In the genomic region with DNA sequence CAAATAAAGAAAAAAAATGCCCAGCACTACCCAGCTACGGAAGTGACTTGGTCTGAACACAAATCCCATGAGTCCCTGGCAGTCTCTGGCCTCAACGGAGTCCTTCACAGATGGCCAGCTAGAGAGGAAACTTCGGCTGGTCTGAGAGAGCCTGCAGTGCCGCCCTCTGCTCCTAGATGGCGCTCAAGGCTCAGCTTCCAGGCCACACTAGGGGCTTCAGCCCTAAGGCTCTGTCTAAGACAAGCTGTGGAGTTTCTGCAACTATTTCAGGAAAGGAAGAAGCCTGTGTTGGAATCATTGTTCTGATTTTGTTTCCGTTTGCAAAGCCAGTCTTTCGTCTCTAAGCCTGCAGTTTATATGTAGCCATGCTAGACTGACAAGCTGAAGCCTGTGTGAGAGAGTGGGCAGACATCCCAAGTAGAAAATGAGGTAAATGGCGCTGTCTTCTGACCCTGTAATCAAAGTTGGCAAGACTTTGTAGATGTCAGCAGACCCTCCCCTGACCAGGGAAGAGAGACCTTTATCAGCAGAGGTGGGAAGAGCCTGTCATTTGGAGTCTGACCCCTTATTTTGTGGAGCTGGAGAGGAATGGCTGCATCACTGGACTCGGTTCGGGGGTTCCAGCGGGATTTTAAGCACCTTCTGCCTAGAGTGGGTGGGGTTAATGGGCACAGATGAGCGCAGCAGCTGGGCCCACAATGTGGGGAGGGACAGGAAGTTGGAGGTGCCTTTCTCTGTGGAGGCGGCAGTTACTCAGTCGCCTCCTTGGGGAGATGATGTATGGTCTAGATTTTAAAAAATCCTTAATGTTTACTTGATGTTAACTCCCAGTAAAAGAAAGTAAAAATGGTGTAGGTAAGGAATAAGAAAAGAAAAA, we compare ENCODE assay signal across 8 mouse cellular contexts.
DNase-seq lines count a peak whose midpoint lies in the region; ATAC-seq and TF ChIP-seq lines count a peak whose summit lies in the region.

No protein-coding gene starts in this region.

- no peak for TF ChIP-seq POLR2A in embryonic fibroblast, embryonic 13.5 days (IDR thresholded peaks at IDR 0.05; ENCODE audit: low read depth, low read length)

- no peak overlapping the region for H3K27ac ChIP-seq in embryonic fibroblast, embryonic 13.5 days (ENCODE audit: insufficient read depth, low read length)
- H3K27ac ChIP-seq in heart, embryonic 14.5 days (replicated peaks in 1 of 2; ENCODE audit: control insufficient read depth in 1 of 2, insufficient read depth in 1 of 2, low read depth in 2 of 2, low read length in 2 of 2), result no peak overlapping the region
- H3K27ac ChIP-seq in liver, embryonic 14.5 days, result no peak overlapping the region

- peak; percentile 43; the same call in 1 of the 2 replicates for ATAC-seq in heart, embryonic 14.5 days (ENCODE audit: insufficient number of reproducible peaks, insufficient read depth, low FRiP score, low read depth)
- no peak for ATAC-seq in liver, embryonic 14.5 days (ENCODE audit: insufficient read depth)
- peak; percentile 41; the same call in 1 of the 2 replicates for ATAC-seq in neutrophil, adult 5-6 weeks (ENCODE audit: extremely low read depth, insufficient number of reproducible peaks, low FRiP score, poor library complexity, severe bottlenecking)

- 42% methylated on average over 14 of the region's 14 CpGs for WGBS in heart, embryonic 14.5 days
- WGBS in liver, embryonic 14.5 days (ENCODE audit: insufficient replicate concordance), result 36% methylated on average over 14 of the region's 14 CpGs

- no peaks in the 10 kb centered on the region for H3K36me3 ChIP-seq in heart, embryonic 14.5 days (ENCODE audit: control insufficient read depth, insufficient read depth, low read length)
- H3K36me3 ChIP-seq in liver, embryonic 14.5 days (replicated peaks; ENCODE audit: control insufficient read depth, insufficient read depth, low read depth), result no peaks in the 10 kb centered on the region

- no peaks in the 10 kb centered on the region for H3K27me3 ChIP-seq in heart, embryonic 14.5 days (ENCODE audit: control insufficient read depth, insufficient read depth, low read length)
- H3K27me3 ChIP-seq in liver, embryonic 14.5 days (ENCODE audit: control insufficient read depth, insufficient read depth, low read length), result no peaks in the 10 kb centered on the region

- peak; percentile 47 to 74 for DNase-seq in spleen, adult 18-20 months
- no peak for DNase-seq in spleen, adult 12 weeks (ENCODE audit: low spot score)
- DNase-seq in kidney, postnatal 10 days, result peak; percentile 91
- DNase-seq in liver, embryonic 14.5 days (ENCODE audit: low read depth in 3 of 3, low spot score in 3 of 3), result no peak
- peak; percentile 74 for DNase-seq in testis, postnatal 14 days (ENCODE audit: low spot score)

- no peaks in the 10 kb centered on the region for H3K9me3 ChIP-seq in heart, embryonic 14.5 days (ENCODE audit: control insufficient read depth, low read length)
- H3K9me3 ChIP-seq in liver, embryonic 14.5 days (ENCODE audit: control insufficient read depth, low read length), result no peaks in the 10 kb centered on the region

- H3K4me3 ChIP-seq in embryonic fibroblast, embryonic 13.5 days (ENCODE audit: insufficient read depth, low read length), result no peak overlapping the region
- H3K4me3 ChIP-seq in heart, embryonic 14.5 days (ENCODE audit: control insufficient read depth in 1 of 2, insufficient read depth in 1 of 2, low read depth in 1 of 2, low read length in 2 of 2), result no peak overlapping the region
- no peak overlapping the region for H3K4me3 ChIP-seq in liver, embryonic 14.5 days (ENCODE audit: insufficient read depth in 1 of 2, low read depth in 2 of 2, low read length in 2 of 2)

- H3K4me2 ChIP-seq in heart, embryonic 14.5 days (ENCODE audit: low read length), result no peak overlapping the region
- no peak overlapping the region for H3K4me2 ChIP-seq in liver, embryonic 14.5 days (ENCODE audit: low read depth)

- TF ChIP-seq EP300 in liver, embryonic 14.5 days (IDR thresholded peaks at IDR 0.05; ENCODE audit: low read depth), result no peak

- TF ChIP-seq CTCF in embryonic fibroblast, embryonic 13.5 days (IDR thresholded peaks at IDR 0.05; ENCODE audit: borderline replicate concordance, insufficient read depth, low read length), result peak; percentile 80
- peak; percentile 77 for TF ChIP-seq CTCF in liver, embryonic 14.5 days (IDR thresholded peaks at IDR 0.05; ENCODE audit: low read depth)

- H3K4me1 ChIP-seq in embryonic fibroblast, embryonic 13.5 days (ENCODE audit: control insufficient read depth, insufficient read depth, low read length), result no peaks in the 10 kb centered on the region
- H3K4me1 ChIP-seq in heart, embryonic 14.5 days (ENCODE audit: control insufficient read depth in 2 of 2, insufficient read depth in 2 of 2, low read length in 2 of 2), result no peaks in the 10 kb centered on the region
- H3K4me1 ChIP-seq in liver, embryonic 14.5 days (replicated peaks; ENCODE audit: control insufficient read depth in 2 of 2, insufficient read depth in 2 of 2, low read length in 1 of 2), result no peaks in the 10 kb centered on the region

- H3K9ac ChIP-seq in heart, embryonic 14.5 days (ENCODE audit: low read length), result no peak overlapping the region
- H3K9ac ChIP-seq in liver, embryonic 14.5 days (replicated peaks), result no peak overlapping the region

Comparison
In these comparisons a context has a peak if more than half of its experiments do, and no peak if none do; other contexts are left out.
1. DNase-seq: peak in spleen, adult 18-20 months (2 of 2), kidney, postnatal 10 days (single experiment) and testis, postnatal 14 days (single experiment); none in spleen, adult 12 weeks (single experiment) and liver, embryonic 14.5 days (0 of 3).